Comparison of ENCODE assay signal across 8 mouse cellular contexts in the genomic region with DNA sequence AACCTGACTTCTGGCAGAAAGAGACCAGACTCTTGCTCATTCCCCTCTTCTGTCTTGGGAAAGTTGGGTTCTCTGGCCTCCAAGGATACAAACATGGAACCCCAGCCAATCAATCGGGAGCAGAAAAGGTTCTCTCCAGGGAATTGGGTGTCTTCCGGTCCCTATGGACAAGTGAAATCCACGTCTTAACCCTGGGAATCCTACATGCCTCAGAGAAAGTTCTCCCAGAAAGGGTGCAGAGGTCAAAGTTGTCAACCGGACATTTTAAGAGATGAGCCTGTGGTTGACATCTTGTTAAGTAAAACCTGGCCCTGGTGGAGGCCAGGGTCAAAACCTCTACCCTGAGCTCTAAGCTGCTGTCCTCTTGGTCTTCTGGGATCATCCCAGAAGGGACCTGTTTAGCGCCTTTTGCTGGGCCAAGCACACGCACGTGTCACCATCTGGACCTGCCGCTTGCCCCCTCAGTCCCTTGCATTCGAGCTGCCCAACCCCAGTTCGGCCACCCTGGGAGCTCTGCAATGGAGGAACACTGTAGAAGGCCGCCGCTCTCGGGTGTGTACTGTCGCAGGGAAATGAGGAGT. TPM values are rescaled to one million over a fixed set of nuclear protein-coding genes. Genes with fewer than 3 reads are reported as not detected.
DNase-seq lines count a peak whose midpoint lies in the region; ATAC-seq lines count a peak whose summit lies in the region.

No protein-coding gene starts in this region.

- peak; percentile 44; the same call in 1 of the 2 replicates for ATAC-seq in kidney, embryonic 14.5 days (ENCODE audit: low FRiP score, low TSS enrichment)
- ATAC-seq in embryonic facial prominence, embryonic 14.5 days (ENCODE audit: low read depth): no peak
- no peak for ATAC-seq in limb, embryonic 12.5 days (ENCODE audit: insufficient number of reproducible peaks, insufficient read depth, low FRiP score, low TSS enrichment, low read depth)

- H3K36me3 ChIP-seq in kidney, embryonic 14.5 days (ENCODE audit: control insufficient read depth, insufficient read depth, low read length): no peaks in the 10 kb centered on the region
- no peaks in the 10 kb centered on the region for H3K36me3 ChIP-seq in embryonic facial prominence, embryonic 14.5 days (ENCODE audit: control insufficient read depth, insufficient read depth, low read length)
- H3K36me3 ChIP-seq in limb, embryonic 12.5 days: no peaks in the 10 kb centered on the region

- H3K27ac ChIP-seq in kidney, embryonic 14.5 days (ENCODE audit: low read depth, low read length): no peak overlapping the region
- no peak overlapping the region for H3K27ac ChIP-seq in embryonic facial prominence, embryonic 14.5 days (replicated peaks; ENCODE audit: low read depth, low read length)
- no peak overlapping the region for H3K27ac ChIP-seq in limb, embryonic 12.5 days

- whole genome bisulfite sequencing in kidney, embryonic 14.5 days: 12% methylated on average over 14 of the region's 14 CpGs
- WGBS in embryonic facial prominence, embryonic 14.5 days: 15% methylated on average over 12 of the region's 14 CpGs
- WGBS in limb, embryonic 12.5 days: 14% methylated on average over 14 of the region's 14 CpGs

- no peak overlapping the region for H3K9ac ChIP-seq in kidney, embryonic 14.5 days (ENCODE audit: low read depth, low read length)
- H3K9ac ChIP-seq in embryonic facial prominence, embryonic 14.5 days (ENCODE audit: low read depth, low read length): peak overlapping the region; percentile 71
- H3K9ac ChIP-seq in limb, embryonic 12.5 days (replicated peaks): peak overlapping the region; percentile 71; the same call in 1 of the 2 replicates

- H3K4me3 ChIP-seq in kidney, embryonic 14.5 days (ENCODE audit: low read length): peak overlapping the region; percentile 68
- H3K4me3 ChIP-seq in embryonic facial prominence, embryonic 14.5 days (ENCODE audit: low read depth, low read length): peak overlapping the region; percentile 71
- H3K4me3 ChIP-seq in limb, embryonic 12.5 days (replicated peaks): peak overlapping the region; percentile 72

- H3K27me3 ChIP-seq in kidney, embryonic 14.5 days (ENCODE audit: control insufficient read depth, insufficient read depth, low read length): peaks cover 81% of the 10 kb centered on the region
- peaks cover 65% of the 10 kb centered on the region for H3K27me3 ChIP-seq in embryonic facial prominence, embryonic 14.5 days (replicated peaks; ENCODE audit: control insufficient read depth, insufficient read depth, low read length)
- peaks cover 75% of the 10 kb centered on the region for H3K27me3 ChIP-seq in limb, embryonic 12.5 days

- no peaks in the 10 kb centered on the region for H3K9me3 ChIP-seq in kidney, embryonic 14.5 days (ENCODE audit: control insufficient read depth, low read length)
- H3K9me3 ChIP-seq in embryonic facial prominence, embryonic 14.5 days (ENCODE audit: control insufficient read depth, low read length): no peaks in the 10 kb centered on the region
- no peaks in the 10 kb centered on the region for H3K9me3 ChIP-seq in limb, embryonic 12.5 days

- 0 out of 2 replicates have a peak, but pooled peaks cover 7% of the 10 kb centered on the region for H3K4me1 ChIP-seq in kidney, embryonic 14.5 days (ENCODE audit: control insufficient read depth, insufficient read depth, low read length)
- H3K4me1 ChIP-seq in embryonic facial prominence, embryonic 14.5 days (ENCODE audit: control insufficient read depth, insufficient read depth, low read length): no peaks in the 10 kb centered on the region
- peaks cover 21% of the 10 kb centered on the region for H3K4me1 ChIP-seq in limb, embryonic 12.5 days (replicated peaks)

- peak overlapping the region; percentile 97 for H3K4me2 ChIP-seq in kidney, embryonic 14.5 days (replicated peaks; ENCODE audit: low read depth, low read length)
- H3K4me2 ChIP-seq in embryonic facial prominence, embryonic 14.5 days (ENCODE audit: low read depth, low read length): peak overlapping the region; percentile 99
- peak overlapping the region; percentile 98 for H3K4me2 ChIP-seq in limb, embryonic 12.5 days

- DNase-seq in kidney, adult 8-10 months: no peak
- no peak for DNase-seq in embryonic facial prominence, embryonic 14.5 days (ENCODE audit: low spot score)
- DNase-seq in retina, embryonic 14.5 days (ENCODE audit: low spot score): peak; percentile 27
- DNase-seq in right cerebral cortex, adult 2 months (ENCODE audit: low spot score in 2 of 2): no peak
- no peak for DNase-seq in kidney, adult 18-20 months
- no peak for DNase-seq in urinary bladder, adult 2 months (ENCODE audit: low spot score)

RNA-seq across cellular contexts. Expression of a gene that starts 1.9 kb away (rescaled TPM):
- polyA plus RNA-seq in kidney, embryonic 14.5 days (2014; fragmentation: Nextera tagmentation; extraction: Ambion mirVana): 9.0 and 12.7 TPM in 2 replicates
- 18.8 and 20.0 TPM in 2 replicates for polyA plus RNA-seq in embryonic facial prominence, embryonic 14.5 days (2014; fragmentation: Nextera tagmentation; extraction: Ambion mirVana)
- 18.2 and 19.5 TPM in 2 replicates for polyA plus RNA-seq in limb, embryonic 12.5 days (2016; fragmentation: Nextera tagmentation; extraction: Ambion mirVana)
- 24.1 and 37.3 TPM in 2 replicates for polyA plus RNA-seq in urinary bladder, adult 2 months (2012; rRNA removed)
